Mouse (Mus musculus): ENCODE measurements around the gene Srd5a2. TPM values are rescaled to one million over a fixed set of nuclear protein-coding genes. Genes with fewer than 3 reads are reported as not detected.

Srd5a2 gene
- polyA plus RNA-seq, 1 experiment from 2014 or later = not detected

GRCm38 (mm10) chr17:73995907-73996645 lies 51.6 kb downstream of the Srd5a2 start:
- no peak overlapping the region for H3K9ac ChIP-seq (ENCODE audit: low read depth, low read length)
- no peaks in the 10 kb centered on the region for H3K4me1 ChIP-seq (replicated peaks; ENCODE audit: control insufficient read depth, insufficient read depth, low read length)
- 80% methylated on average over 13 of the region's 13 CpGs for WGBS
- no peak overlapping the region for H3K4me2 ChIP-seq
- no peak overlapping the region for H3K27ac ChIP-seq (ENCODE audit: low read depth, low read length)
- H3K36me3 ChIP-seq (ENCODE audit: control insufficient read depth, insufficient read depth, low read length) = no peaks in the 10 kb centered on the region
- ATAC-seq (replicated peaks; ENCODE audit: low FRiP score) (no peak), DNase-seq (ENCODE audit: low spot score) (no peak)
- no peaks in the 10 kb centered on the region for H3K27me3 ChIP-seq (replicated peaks; ENCODE audit: control insufficient read depth, insufficient read depth, low read length)
- no peaks in the 10 kb centered on the region for H3K9me3 ChIP-seq (ENCODE audit: control insufficient read depth, low read length)
- no peak overlapping the region for H3K4me3 ChIP-seq (ENCODE audit: low read depth, low read length)

- no peak for DNase-seq (ENCODE audit: low spot score)
- Histone ChIP-seq H3K4me3 (ENCODE audit: low read depth, low read length) (no peak overlapping the region), H3K27ac (ENCODE audit: low read depth, low read length) (no peak overlapping the region), H3K27me3 (replicated peaks; ENCODE audit: control insufficient read depth, insufficient read depth, low read length) (no peaks in the 10 kb centered on the region), H3K4me2 (no peak overlapping the region), H3K36me3 (ENCODE audit: control insufficient read depth, insufficient read depth, low read length) (no peaks in the 10 kb centered on the region), H3K9ac (ENCODE audit: low read depth, low read length) (no peak overlapping the region), H3K9me3 (ENCODE audit: control insufficient read depth, low read length) (no peaks in the 10 kb centered on the region), H3K4me1 (replicated peaks; ENCODE audit: control insufficient read depth, insufficient read depth, low read length) (no peaks in the 10 kb centered on the region)
- 83% methylated on average over 4 of the region's 4 CpGs for WGBS
- no peak for ATAC-seq (replicated peaks; ENCODE audit: low FRiP score)
Measured at GRCm38 (mm10) chr17:73991264-73991663, 56.5 kb downstream of the Srd5a2 start.

GRCm38 (mm10) chr17:73986571-73986970 lies 61.1 kb downstream of the Srd5a2 start:
- Histone ChIP-seq H3K9me3 (ENCODE audit: control insufficient read depth, low read length) (no peaks in the 10 kb centered on the region), H3K27me3 (replicated peaks; ENCODE audit: control insufficient read depth, insufficient read depth, low read length) (no peaks in the 10 kb centered on the region), H3K9ac (ENCODE audit: low read depth, low read length) (no peak overlapping the region), H3K27ac (ENCODE audit: low read depth, low read length) (no peak overlapping the region), H3K4me1 (replicated peaks; ENCODE audit: control insufficient read depth, insufficient read depth, low read length) (no peaks in the 10 kb centered on the region), H3K4me2 (no peak overlapping the region), H3K36me3 (ENCODE audit: control insufficient read depth, insufficient read depth, low read length) (no peaks in the 10 kb centered on the region), H3K4me3 (ENCODE audit: low read depth, low read length) (no peak overlapping the region)
- ATAC-seq (replicated peaks; ENCODE audit: low FRiP score) (no peak), DNase-seq (ENCODE audit: low spot score) (no peak)
- WGBS = 61% methylated on average over 2 of the region's 2 CpGs

- no peaks in the 10 kb centered on the region for H3K36me3 ChIP-seq (ENCODE audit: control insufficient read depth, insufficient read depth, low read length)
- no peak for DNase-seq (ENCODE audit: low spot score)
- no peak overlapping the region for H3K4me3 ChIP-seq (ENCODE audit: low read depth, low read length)
- H3K27ac ChIP-seq (ENCODE audit: low read depth, low read length) = no peak overlapping the region
- ATAC-seq (replicated peaks; ENCODE audit: low FRiP score) = no peak
- H3K9ac ChIP-seq (ENCODE audit: low read depth, low read length) = no peak overlapping the region
- no peak overlapping the region for H3K4me2 ChIP-seq
- 76% methylated on average over 4 of the region's 4 CpGs for WGBS
- H3K27me3 ChIP-seq (replicated peaks; ENCODE audit: control insufficient read depth, insufficient read depth, low read length) = no peaks in the 10 kb centered on the region
- no peaks in the 10 kb centered on the region for H3K9me3 ChIP-seq (ENCODE audit: control insufficient read depth, low read length)
- no peaks in the 10 kb centered on the region for H3K4me1 ChIP-seq (replicated peaks; ENCODE audit: control insufficient read depth, insufficient read depth, low read length)
Measured at GRCm38 (mm10) chr17:73985936-73986335, 61.8 kb downstream of the Srd5a2 start.

- H3K4me3 ChIP-seq (ENCODE audit: low read depth, low read length) = no peak overlapping the region
- ATAC-seq (replicated peaks; ENCODE audit: low FRiP score) (no peak), DNase-seq (ENCODE audit: low spot score) (no peak)
- no peaks in the 10 kb centered on the region for H3K27me3 ChIP-seq (replicated peaks; ENCODE audit: control insufficient read depth, insufficient read depth, low read length)
- WGBS = 17% methylated on average over 4 of the region's 4 CpGs
- no peak overlapping the region for H3K4me2 ChIP-seq
- H3K9me3 ChIP-seq (ENCODE audit: control insufficient read depth, low read length) = no peaks in the 10 kb centered on the region
- no peak overlapping the region for H3K9ac ChIP-seq (ENCODE audit: low read depth, low read length)
- no peaks in the 10 kb centered on the region for H3K36me3 ChIP-seq (ENCODE audit: control insufficient read depth, insufficient read depth, low read length)
- H3K27ac ChIP-seq (ENCODE audit: low read depth, low read length) = no peak overlapping the region
- no peaks in the 10 kb centered on the region for H3K4me1 ChIP-seq (replicated peaks; ENCODE audit: control insufficient read depth, insufficient read depth, low read length)
Measured at GRCm38 (mm10) chr17:73984508-73984907, 63.2 kb downstream of the Srd5a2 start.

- H3K36me3 ChIP-seq (ENCODE audit: control insufficient read depth, insufficient read depth, low read length) = no peaks in the 10 kb centered on the region
- no peak overlapping the region for H3K4me3 ChIP-seq (ENCODE audit: low read depth, low read length)
- H3K27ac ChIP-seq (ENCODE audit: low read depth, low read length) = no peak overlapping the region
- no peak for DNase-seq (ENCODE audit: low spot score)
- no peak overlapping the region for H3K4me2 ChIP-seq
- H3K4me1 ChIP-seq (replicated peaks; ENCODE audit: control insufficient read depth, insufficient read depth, low read length) = no peaks in the 10 kb centered on the region
- no peak for ATAC-seq (replicated peaks; ENCODE audit: low FRiP score)
- no peaks in the 10 kb centered on the region for H3K9me3 ChIP-seq (ENCODE audit: control insufficient read depth, low read length)
- WGBS = 68% methylated on average over 1 of the region's 1 CpGs
- H3K9ac ChIP-seq (ENCODE audit: low read depth, low read length) = no peak overlapping the region
- H3K27me3 ChIP-seq (replicated peaks; ENCODE audit: control insufficient read depth, insufficient read depth, low read length) = no peaks in the 10 kb centered on the region
Measured at GRCm38 (mm10) chr17:73982871-73983270, 64.8 kb downstream of the Srd5a2 start.

GRCm38 (mm10) chr17:73976066-73976465 lies 71.7 kb downstream of the Srd5a2 start:
- DNase-seq (ENCODE audit: low spot score) = no peak
- no peak overlapping the region for H3K4me3 ChIP-seq (ENCODE audit: low read depth, low read length)
- no peak for ATAC-seq (replicated peaks; ENCODE audit: low FRiP score)
- H3K4me1 ChIP-seq (replicated peaks; ENCODE audit: control insufficient read depth, insufficient read depth, low read length) = no peaks in the 10 kb centered on the region
- H3K9ac ChIP-seq (ENCODE audit: low read depth, low read length) = no peak overlapping the region
- H3K36me3 ChIP-seq (ENCODE audit: control insufficient read depth, insufficient read depth, low read length) = no peaks in the 10 kb centered on the region
- H3K9me3 ChIP-seq (ENCODE audit: control insufficient read depth, low read length) = no peaks in the 10 kb centered on the region
- H3K27ac ChIP-seq (ENCODE audit: low read depth, low read length) = no peak overlapping the region
- H3K27me3 ChIP-seq (replicated peaks; ENCODE audit: control insufficient read depth, insufficient read depth, low read length) = no peaks in the 10 kb centered on the region
- H3K4me2 ChIP-seq = no peak overlapping the region

- no peaks in the 10 kb centered on the region for H3K36me3 ChIP-seq (ENCODE audit: control insufficient read depth, insufficient read depth, low read length)
- H3K4me2 ChIP-seq = no peak overlapping the region
- no peaks in the 10 kb centered on the region for H3K27me3 ChIP-seq (replicated peaks; ENCODE audit: control insufficient read depth, insufficient read depth, low read length)
- H3K9me3 ChIP-seq (ENCODE audit: control insufficient read depth, low read length) = no peaks in the 10 kb centered on the region
- no peak for ATAC-seq (replicated peaks; ENCODE audit: low FRiP score)
- no peak for DNase-seq (ENCODE audit: low spot score)
- H3K27ac ChIP-seq (ENCODE audit: low read depth, low read length) = no peak overlapping the region
- H3K9ac ChIP-seq (ENCODE audit: low read depth, low read length) = no peak overlapping the region
- no peak overlapping the region for H3K4me3 ChIP-seq (ENCODE audit: low read depth, low read length)
- 79% methylated on average over 11 of the region's 11 CpGs for WGBS
- no peaks in the 10 kb centered on the region for H3K4me1 ChIP-seq (replicated peaks; ENCODE audit: control insufficient read depth, insufficient read depth, low read length)
Measured at GRCm38 (mm10) chr17:73972648-73973047, 75.1 kb downstream of the Srd5a2 start.

- H3K36me3 ChIP-seq (ENCODE audit: control insufficient read depth, insufficient read depth, low read length) = no peaks in the 10 kb centered on the region
- no peak overlapping the region for H3K4me3 ChIP-seq (ENCODE audit: low read depth, low read length)
- H3K4me2 ChIP-seq = no peak overlapping the region
- DNase-seq (ENCODE audit: low spot score) = no peak
- 73% methylated on average over 4 of the region's 4 CpGs for WGBS
- H3K27ac ChIP-seq (ENCODE audit: low read depth, low read length) = no peak overlapping the region
- H3K9me3 ChIP-seq (ENCODE audit: control insufficient read depth, low read length) = no peaks in the 10 kb centered on the region
- H3K9ac ChIP-seq (ENCODE audit: low read depth, low read length) = no peak overlapping the region
- no peaks in the 10 kb centered on the region for H3K4me1 ChIP-seq (replicated peaks; ENCODE audit: control insufficient read depth, insufficient read depth, low read length)
- no peaks in the 10 kb centered on the region for H3K27me3 ChIP-seq (replicated peaks; ENCODE audit: control insufficient read depth, insufficient read depth, low read length)
- ATAC-seq (replicated peaks; ENCODE audit: low FRiP score) = no peak
Measured at GRCm38 (mm10) chr17:73971291-73971690, 76.4 kb downstream of the Srd5a2 start.

Data from liver, embryonic 11.5 days (tissue).